Mouse (Mus musculus) liver, adult 2 months (tissue): ENCODE data around the gene Qpct.

Experiments
- CTCF ChIP-seq: fragments of 200-500 bp; IDR thresholded peaks from 2 replicates; pipeline ENCODE4 v1.5.1; 2011; ENCODE audit warnings: low read depth, low read length, control low read depth
- POLR2A ChIP-seq: fragments of 200-500 bp; IDR thresholded peaks from 2 replicates; pipeline ENCODE4 v1.6.1; 2011; ENCODE audit warnings: low read length, control low read depth; ENCODE audit not compliant: insufficient read depth; ENCODE audit errors: extremely low read depth

DNA sequence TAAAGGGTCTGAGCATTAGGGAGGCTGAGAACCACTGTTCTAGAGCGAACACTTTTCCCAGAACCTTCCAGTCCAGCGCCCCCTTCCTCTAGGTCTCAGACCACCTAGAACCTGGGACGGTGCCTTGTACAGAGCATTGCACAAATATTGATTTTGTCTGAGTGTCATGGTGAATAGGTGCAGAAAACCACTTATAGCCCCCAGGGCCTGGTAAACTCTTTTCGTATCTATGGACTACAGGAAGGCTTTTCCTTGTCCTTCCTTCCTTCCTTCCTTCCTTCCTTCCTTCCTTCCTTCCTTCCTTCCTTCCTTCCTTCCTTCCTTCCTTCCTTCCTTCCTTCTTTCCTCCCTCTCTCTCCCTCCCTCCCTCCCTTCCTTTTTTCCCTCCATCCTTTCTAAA, at the start of gene Qpct:
- TF ChIP-seq POLR2A (no peak), CTCF (no peak)
